Comparison of ENCODE assay signal across 8 mouse cellular contexts in genomic region chr17:86781755-86782400, GRCm38 (mm10). TPM values are rescaled to one million over a fixed set of nuclear protein-coding genes. Genes with fewer than 3 reads are reported as not detected.
DNase-seq lines count a peak whose midpoint lies in the region; ATAC-seq lines count a peak whose summit lies in the region.

No protein-coding gene starts in this region.

- DNase-seq in hindbrain, embryonic 10.5 days (ENCODE audit: low spot score) = no peak
- peak; percentile 13 for DNase-seq in 416B (ENCODE audit: low read depth)
- DNase-seq in adrenal gland, postnatal 14 days = peak; percentile 81
- DNase-seq in thymus, postnatal 36 days = no peak
- DNase-seq in layer of hippocampus, postnatal 10 days (ENCODE audit: low spot score in 2 of 2) = no peak
- no peak for DNase-seq in spleen, adult 12 weeks (ENCODE audit: low spot score)

- no peak overlapping the region for H3K4me3 ChIP-seq in hindbrain, embryonic 16.5 days (ENCODE audit: low read length)
- no peak overlapping the region for H3K4me3 ChIP-seq in hindbrain, embryonic 10.5 days
- no peak overlapping the region for H3K4me3 ChIP-seq in heart, embryonic 15.5 days

- no peaks in the 10 kb centered on the region for H3K9me3 ChIP-seq in hindbrain, embryonic 16.5 days (ENCODE audit: control insufficient read depth, low read length)
- H3K9me3 ChIP-seq in hindbrain, embryonic 10.5 days = no peaks in the 10 kb centered on the region
- no peaks in the 10 kb centered on the region for H3K9me3 ChIP-seq in heart, embryonic 15.5 days (replicated peaks)

- H3K36me3 ChIP-seq in hindbrain, embryonic 16.5 days (ENCODE audit: control insufficient read depth, insufficient read depth, low read length) = no peaks in the 10 kb centered on the region
- H3K36me3 ChIP-seq in hindbrain, embryonic 10.5 days = no peaks in the 10 kb centered on the region
- H3K36me3 ChIP-seq in heart, embryonic 15.5 days = no peaks in the 10 kb centered on the region

- H3K4me2 ChIP-seq in hindbrain, embryonic 16.5 days (ENCODE audit: low read length) = no peak overlapping the region
- no peak overlapping the region for H3K4me2 ChIP-seq in heart, embryonic 15.5 days

- WGBS in hindbrain, embryonic 16.5 days = 61% methylated on average over 12 of the region's 12 CpGs
- WGBS in hindbrain, embryonic 10.5 days = 88% methylated on average over 12 of the region's 12 CpGs
- WGBS in heart, embryonic 15.5 days = 32% methylated on average over 12 of the region's 12 CpGs

- 0 out of 2 replicates have a peak overlapping the region, but pooled peaks have one; percentile 26 for H3K27ac ChIP-seq in hindbrain, embryonic 16.5 days (ENCODE audit: low read depth, low read length)
- no peak overlapping the region for H3K27ac ChIP-seq in hindbrain, embryonic 10.5 days
- H3K27ac ChIP-seq in heart, embryonic 15.5 days = peak overlapping the region; percentile 69

- peaks cover 5% of the 10 kb centered on the region; the same call in 1 of the 2 replicates for H3K4me1 ChIP-seq in hindbrain, embryonic 16.5 days (ENCODE audit: control insufficient read depth, insufficient read depth, low read depth, low read length)
- peaks cover 27% of the 10 kb centered on the region for H3K4me1 ChIP-seq in hindbrain, embryonic 10.5 days (replicated peaks)
- H3K4me1 ChIP-seq in heart, embryonic 15.5 days (replicated peaks) = peaks cover 60% of the 10 kb centered on the region

- no peak overlapping the region for H3K9ac ChIP-seq in hindbrain, embryonic 16.5 days (ENCODE audit: low read depth, low read length)
- H3K9ac ChIP-seq in heart, embryonic 15.5 days = 0 out of 2 replicates have a peak overlapping the region, but pooled peaks have one; percentile 24

- no peaks in the 10 kb centered on the region for H3K27me3 ChIP-seq in hindbrain, embryonic 16.5 days (replicated peaks; ENCODE audit: control insufficient read depth, insufficient read depth, low read length)
- no peaks in the 10 kb centered on the region for H3K27me3 ChIP-seq in hindbrain, embryonic 10.5 days (ENCODE audit: insufficient read depth, poor library complexity, severe bottlenecking)
- H3K27me3 ChIP-seq in heart, embryonic 15.5 days = no peaks in the 10 kb centered on the region

- 0 out of 2 replicates have a peak, but pooled peaks have one; percentile 31 for ATAC-seq in hindbrain, embryonic 16.5 days
- no peak for ATAC-seq in heart, embryonic 15.5 days (replicated peaks; ENCODE audit: insufficient number of reproducible peaks, insufficient read depth, low FRiP score, low read depth)

RNA-seq across cellular contexts. Expression of gene Epas1, which starts 28.4 kb away (rescaled TPM):
- polyA plus RNA-seq in hindbrain, embryonic 16.5 days (2015; fragmentation: Nextera tagmentation; extraction: Ambion mirVana) = 5.7 and 8.4 TPM in 2 replicates
- 2.4 and 2.9 TPM in 2 replicates for polyA plus RNA-seq in hindbrain, embryonic 10.5 days (2016; fragmentation: Nextera tagmentation; extraction: Ambion mirVana)
- 226 TPM in 2 replicates for total RNA-seq in adrenal gland, postnatal 14 days (2021)
- polyA plus RNA-seq in heart, embryonic 15.5 days (2015; fragmentation: Nextera tagmentation; extraction: Ambion mirVana) = 7.1 and 8.0 TPM in 2 replicates
- 10 to 100 TPM; 86.1 to 91.6 TPM for total RNA-seq in layer of hippocampus, postnatal 10 days (2021)

Comparison
In these comparisons a context has a peak if more than half of its experiments do, and no peak if none do; other contexts are left out.
1. DNase-seq: peak in 416B (single experiment) and adrenal gland, postnatal 14 days (single experiment); none in hindbrain, embryonic 10.5 days (single experiment), thymus, postnatal 36 days (0 of 2), layer of hippocampus, postnatal 10 days (0 of 2) and spleen, adult 12 weeks (single experiment).